Mouse (Mus musculus): ENCODE measurements around the gene Cox20.
"Not testable (repeated sequence)": the region's sequence is repeated elsewhere in the genome, so short reads cannot be mapped to it uniquely, and the experiment has no call there.

DNA sequence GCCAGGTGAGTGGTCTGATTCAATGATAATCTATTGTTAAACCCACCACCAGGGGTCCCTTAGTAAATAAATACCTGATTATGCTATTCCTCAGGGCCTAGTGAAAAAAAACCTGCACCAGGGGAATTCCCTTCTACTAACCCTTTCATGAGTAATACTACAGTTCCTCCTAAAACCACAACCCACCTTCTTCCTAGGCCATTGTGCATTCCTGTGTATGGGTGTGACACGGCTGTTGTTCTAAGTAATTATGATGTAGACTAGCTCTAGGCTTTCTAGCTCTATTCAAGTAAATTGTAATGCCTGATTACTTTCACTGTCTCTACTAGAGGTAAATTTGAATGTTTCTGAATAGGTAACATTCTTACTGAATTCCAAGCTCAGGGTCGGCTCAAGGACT, 17.7 kb upstream of the Cox20 start:
- TF ChIP-seq CTCF (IDR thresholded peaks at IDR 0.05; ENCODE audit: control insufficient read depth, insufficient read depth, insufficient replicate concordance, low read depth, low read length); POLR2A (IDR thresholded peaks at IDR 0.05; ENCODE audit: control insufficient read depth, low read depth, low read length): not testable (repeated sequence)
